Mouse (Mus musculus) bone marrow, adult 2 months (tissue): ENCODE data around the gene Alcam. TPM values are rescaled to one million over a fixed set of nuclear protein-coding genes. Genes with fewer than 3 reads are reported as not detected.

Experiments used
- H3K27ac ChIP-seq: fragments of 200-500 bp; 2 replicates; pipeline ENCODE4 v1.5.1; 2012; ENCODE audit warnings: low read depth, mild to moderate bottlenecking, control low read depth, inconsistent platforms, low read length; ENCODE audit not compliant: control insufficient read depth, poor library complexity, insufficient read depth
- H3K4me1 ChIP-seq: fragments of 200-500 bp; 2 replicates; pipeline ENCODE4 v1.6.1; 2011; ENCODE audit warnings: low read length; ENCODE audit not compliant: control insufficient read depth, insufficient read depth
- H3K4me3 ChIP-seq: fragments of 200-500 bp; replicated peaks from 2 replicates; pipeline ENCODE3; 2011; ENCODE audit warnings: mild to moderate bottlenecking, low read depth, low read length, control low read depth; ENCODE audit not compliant: control insufficient read depth
- CTCF ChIP-seq: fragments of 200-500 bp; IDR thresholded peaks from 2 replicates; pipeline ENCODE4 v1.5.1; 2011; ENCODE audit warnings: low read length, control low read depth; ENCODE audit not compliant: control insufficient read depth, insufficient read depth
- POLR2A ChIP-seq: fragments of 200-500 bp; IDR thresholded peaks from 2 replicates; pipeline ENCODE4 v1.6.1; 2011; ENCODE audit warnings: low read depth, mild to moderate bottlenecking, control low read depth, low read length, borderline replicate concordance; ENCODE audit not compliant: control insufficient read depth
- WGBS: fragments of 180-500 bp; shearing (Covaris S2); methylation state at CpG from one replicate; pipeline ENCODE4 v1.1.7; 2018; 5-methylcytosine and 5-hydroxymethylcytosine counted together
- polyA plus RNA-seq: library from polyadenylated mRNA; stranded (reverse); fragments of >200 nt; gene quantifications from 2 replicates; pipeline ENCODE4 v1.2.4, GENCODE M21; 2011; ENCODE audit warnings: low replicate concordance; ENCODE audit not compliant: missing spikeins, insufficient read depth, insufficient read length

The Alcam gene
- polyA plus RNA-seq, 1 experiment = 4.0 TPM

DNA sequence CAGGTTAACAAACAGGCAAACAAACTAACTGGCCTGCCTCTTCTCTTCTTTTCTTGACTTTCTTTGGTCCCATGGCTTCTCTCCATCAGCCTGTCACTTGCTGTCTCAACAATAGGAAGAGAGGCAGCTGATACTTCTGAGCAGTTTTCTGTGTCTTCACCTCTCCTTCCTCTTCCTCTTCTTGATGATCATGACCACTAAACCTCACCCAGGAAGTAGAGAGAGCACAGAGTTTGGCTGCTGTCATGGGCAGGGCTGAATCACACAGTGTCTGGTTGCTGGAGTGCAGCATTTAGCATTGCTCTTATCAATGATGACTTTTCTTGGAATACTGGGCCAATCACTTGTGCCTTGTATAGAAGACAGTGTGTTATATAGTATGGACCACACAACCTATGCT lies 14.6 kb upstream of the Alcam start:
- Histone ChIP-seq H3K4me3 (no peak overlapping the region), H3K27ac (peak overlapping the region; percentile 54; the same call in 1 of the 2 replicates), H3K4me1 (no peaks in the 10 kb centered on the region; the same call in 1 of the 2 replicates)
- TF ChIP-seq POLR2A (no peak), CTCF (no peak)

- Histone ChIP-seq H3K27ac (no peak overlapping the region), H3K4me3 (no peak overlapping the region), H3K4me1 (no peaks in the 10 kb centered on the region; the same call in 1 of the 2 replicates)
- TF ChIP-seq POLR2A (no peak), CTCF (no peak)
- 81% methylated on average over 6 of the region's 6 CpGs for WGBS
These were observed 12.9 kb upstream of the Alcam start for GRCm38 (mm10) chr16:52466770-52467169.

- H3K4me1 ChIP-seq = no peaks in the 10 kb centered on the region; the same call in 1 of the 2 replicates
- WGBS = 9% methylated on average over 1 of the region's 1 CpGs
- H3K4me3 ChIP-seq = no peak overlapping the region
- H3K27ac ChIP-seq = no peak overlapping the region
- no peak for TF ChIP-seq CTCF
These were observed 10.7 kb upstream of the Alcam start for GRCm38 (mm10) chr16:52464597-52464996.

GRCm38 (mm10) chr16:52452862-52453715 lies 785 bp downstream of the Alcam start:
- Histone ChIP-seq H3K4me3 (peak overlapping the region; percentile 86), H3K4me1 (no peaks in the 10 kb centered on the region), H3K27ac (peak overlapping the region; percentile 44)
- WGBS = under 1% methylated on average over 48 of the region's 55 CpGs
- TF ChIP-seq POLR2A (peak; percentile 54; the same call in 1 of the 2 replicates), CTCF (peak; percentile 82)

- Histone ChIP-seq H3K4me3 (peak overlapping the region; percentile 86), H3K4me1 (no peaks in the 10 kb centered on the region), H3K27ac (peak overlapping the region; percentile 44)
- under 1% methylated on average over 26 of the region's 26 CpGs for WGBS
- TF ChIP-seq POLR2A = no peak
- TF ChIP-seq CTCF = no peak
These were observed 1.4 kb downstream of the Alcam start for GRCm38 (mm10) chr16:52452477-52452831.

GRCm38 (mm10) chr16:52451786-52452476 lies 1.9 kb downstream of the Alcam start:
- no peak for TF ChIP-seq POLR2A
- no peak for TF ChIP-seq CTCF
- peak overlapping the region; percentile 44; the same call in 1 of the 2 replicates for H3K27ac ChIP-seq
- peak overlapping the region; percentile 86 for H3K4me3 ChIP-seq
- under 1% methylated on average over 23 of the region's 23 CpGs for WGBS
- H3K4me1 ChIP-seq = no peaks in the 10 kb centered on the region

DNA sequence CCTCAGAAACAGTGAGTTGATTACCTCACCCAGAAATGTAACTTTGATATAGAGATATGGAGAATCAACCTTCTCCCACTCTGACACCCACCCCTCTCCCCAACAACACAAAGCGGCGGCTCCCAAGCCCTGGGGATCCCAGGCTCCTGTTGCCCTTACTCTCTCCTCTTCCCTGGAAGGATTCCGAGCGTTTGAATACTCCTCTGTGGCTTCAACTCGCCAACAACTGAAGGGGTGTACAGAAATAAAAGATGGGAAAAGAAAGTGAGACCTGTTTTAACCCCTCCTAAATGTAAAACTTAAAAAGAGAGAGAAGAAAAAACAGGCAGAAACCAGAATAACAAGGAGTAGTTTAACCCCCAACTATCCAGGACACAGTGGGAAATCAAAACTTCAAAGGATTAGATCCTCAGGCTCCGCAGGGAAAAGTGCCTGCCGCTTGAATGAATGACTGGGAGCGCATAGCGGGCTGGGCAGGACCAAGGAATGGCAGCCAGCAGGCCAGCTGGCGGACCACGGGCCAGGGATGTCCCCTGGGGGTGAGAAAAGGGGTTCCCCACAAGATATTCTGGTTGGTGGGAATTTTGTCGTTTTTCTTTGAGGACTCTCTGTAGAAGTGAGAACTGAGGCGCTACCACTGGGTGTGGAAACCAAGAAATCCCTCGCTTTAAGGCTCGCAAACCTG lies 2.6 kb downstream of the Alcam start:
- Histone ChIP-seq H3K4me1 (no peaks in the 10 kb centered on the region), H3K27ac (no peak overlapping the region), H3K4me3 (peak overlapping the region; percentile 88)
- TF ChIP-seq CTCF (no peak), POLR2A (no peak)
- under 1% methylated on average over 15 of the region's 15 CpGs for WGBS
